Mouse (Mus musculus) cerebellum, adult 8-10 months (tissue): ENCODE data around the gene Vat1.
"Not testable (repeated sequence)": the region's sequence is repeated elsewhere in the genome, so short reads cannot be mapped to it uniquely, and the experiment has no call there.

Experiments
- DNase-seq: peaks from one replicate; pipeline ENCODE4 v3.0.0; 2022

The Vat1 gene

GRCm38 (mm10) chr11:101465101-101465868 lies 745 bp downstream of the Vat1 start:
- peak; percentile 35 for DNase-seq

- DNase-seq = no peak
Measured at GRCm38 (mm10) chr11:101464211-101465100, 1.6 kb downstream of the Vat1 start, which contains the start of gene Rnd2. Gene Rnd2 (plus strand): TSS chr11:101464999.

- DNase-seq = no peak
Measured at GRCm38 (mm10) chr11:101462583-101463440, 3.2 kb downstream of the Vat1 start.

GRCm38 (mm10) chr11:101462141-101462540 lies 3.9 kb downstream of the Vat1 start:
- no peak for DNase-seq

GRCm38 (mm10) chr11:101460321-101460720 lies 5.7 kb downstream of the Vat1 start:
- DNase-seq = no peak

- no peak for DNase-seq
Measured at GRCm38 (mm10) chr11:101459716-101460115, 6.3 kb downstream of the Vat1 start.

GRCm38 (mm10) chr11:101458217-101458616 lies 7.8 kb downstream of the Vat1 start:
- no peak for DNase-seq

GRCm38 (mm10) chr11:101457631-101458030 lies 8.4 kb downstream of the Vat1 start:
- no peak for DNase-seq

GRCm38 (mm10) chr11:101455627-101456026 lies 10.4 kb downstream of the Vat1 start:
- no peak for DNase-seq

GRCm38 (mm10) chr11:101454702-101455101 lies 11.3 kb downstream of the Vat1 start:
- no peak for DNase-seq

GRCm38 (mm10) chr11:101452093-101452774 lies 13.8 kb downstream of the Vat1 start:
- no peak for DNase-seq

- DNase-seq = no peak
Measured at GRCm38 (mm10) chr11:101451536-101451935, 14.5 kb downstream of the Vat1 start.

- no peak for DNase-seq
Measured at GRCm38 (mm10) chr11:101450394-101450793, 15.6 kb downstream of the Vat1 start.

- DNase-seq = not testable (repeated sequence)
Measured at GRCm38 (mm10) chr11:101449596-101449995, 16.4 kb downstream of the Vat1 start.

GRCm38 (mm10) chr11:101448899-101449298 lies 17.1 kb downstream of the Vat1 start:
- DNase-seq = no peak

- no peak for DNase-seq
Measured at GRCm38 (mm10) chr11:101448274-101448746, 17.7 kb downstream of the Vat1 start, which contains the start of gene Ifi35. Gene Ifi35 (plus strand): TSS chr11:101448407.

GRCm38 (mm10) chr11:101447786-101448185 lies 18.2 kb downstream of the Vat1 start:
- DNase-seq = no peak

GRCm38 (mm10) chr11:101446860-101447259 lies 19.2 kb downstream of the Vat1 start:
- not testable (repeated sequence) for DNase-seq

- no peak for DNase-seq
Measured at GRCm38 (mm10) chr11:101446319-101446718, 19.7 kb downstream of the Vat1 start.

GRCm38 (mm10) chr11:101442760-101443159 lies 23.3 kb downstream of the Vat1 start:
- no peak for DNase-seq

- DNase-seq = peak; percentile 97
Measured at GRCm38 (mm10) chr11:101442127-101442693, 23.8 kb downstream of the Vat1 start, which contains the start of gene Rpl27. Gene Rpl27 (plus strand): TSS chr11:101442298.
